Mouse (Mus musculus): ENCODE measurements at regions not wholly inside any gene's neighbourhood (a gene's known extent, or its start where the extent isn't known, plus 50 kb on each side); places are given as distances from the start of the nearest gene placed in this dataset.

- TF ChIP-seq POLR2A (IDR thresholded peaks at IDR 0.05; ENCODE audit: borderline replicate concordance, control insufficient read depth, low read depth, low read length), result no peak
- no peak for TF ChIP-seq CTCF (IDR thresholded peaks at IDR 0.05; ENCODE audit: control insufficient read depth, insufficient read depth, low read length)
Measured at GRCm38 (mm10) chr10:97402524-97402923, 76.9 kb upstream of the Dcn start.

Measured in bone marrow, adult 2 months (tissue).